Mouse (Mus musculus): ENCODE data around the gene Olfr1434. TPM values are rescaled to one million over a fixed set of nuclear protein-coding genes. Genes with fewer than 3 reads are reported as not detected.

The Olfr1434 gene
- not detected for total RNA-seq (2023)

DNA sequence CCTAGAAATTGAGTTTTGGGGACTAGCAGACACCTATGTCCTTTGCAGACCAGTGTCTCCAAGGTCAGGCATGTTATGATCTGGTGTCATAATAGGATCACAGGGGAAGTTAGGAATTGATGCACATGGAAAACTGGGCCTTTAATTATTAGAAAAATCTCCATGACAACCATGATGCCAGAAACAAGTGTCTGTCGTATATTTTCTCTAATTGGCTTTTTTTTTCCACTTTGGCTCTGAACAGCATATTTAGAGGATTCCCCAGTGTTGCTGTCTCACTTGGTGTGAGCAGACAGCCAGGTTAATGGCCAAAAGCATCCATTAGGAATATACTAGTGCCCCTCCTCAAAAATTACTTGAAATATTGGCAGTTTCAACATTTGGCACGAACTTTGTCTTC is at the start of gene Olfr1434:
Olfr1434 (plus strand) TSS at position 301 of the 400 bp plus-strand sequence.

DNA sequence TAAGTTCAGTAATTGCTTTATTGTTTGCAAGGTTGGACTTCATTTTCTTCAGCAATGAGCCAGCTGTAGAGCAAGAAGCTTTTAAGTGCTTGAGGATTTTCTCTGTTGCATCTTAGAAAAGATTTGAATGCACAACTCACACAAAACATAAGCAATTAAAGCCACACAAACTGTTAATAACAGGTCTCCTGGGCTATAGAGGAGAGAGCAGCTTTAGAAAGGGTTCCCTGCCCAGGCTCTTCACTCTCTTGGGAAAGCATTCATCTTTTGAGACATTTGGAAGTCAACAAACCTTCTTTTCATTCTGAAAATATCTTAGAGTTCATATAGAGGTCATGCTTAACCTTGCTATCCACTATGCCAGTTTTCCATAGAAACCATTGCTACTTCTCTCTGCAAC is 47.2 kb upstream of the Olfr1434 start, which contains the start of gene Olfr1432:
Olfr1432 (minus strand) TSS at position 101 of the 400 bp plus-strand sequence.

DNA sequence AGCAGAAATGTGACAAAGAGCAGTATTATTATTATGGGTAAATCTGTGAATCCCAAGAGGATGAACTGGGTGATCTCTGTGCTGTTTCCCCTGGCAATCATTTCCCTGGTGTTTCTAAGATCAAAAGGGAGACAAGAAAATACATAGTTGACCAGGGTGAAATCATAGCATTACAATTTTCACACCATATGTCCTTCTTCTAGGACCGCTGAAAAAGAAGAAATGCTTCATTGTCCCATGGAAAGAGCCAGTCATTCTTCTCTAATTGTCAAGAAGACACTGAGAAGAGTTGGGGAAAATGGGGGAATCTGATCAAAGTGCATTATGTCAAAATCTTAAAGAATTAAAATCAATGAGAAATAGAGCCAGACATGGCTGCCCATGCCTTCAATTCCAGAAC is 38.1 kb upstream of the Olfr1434 start, which contains the start of gene Olfr262:
Olfr262 (minus strand) TSS at position 101 of the 400 bp plus-strand sequence.

DNA sequence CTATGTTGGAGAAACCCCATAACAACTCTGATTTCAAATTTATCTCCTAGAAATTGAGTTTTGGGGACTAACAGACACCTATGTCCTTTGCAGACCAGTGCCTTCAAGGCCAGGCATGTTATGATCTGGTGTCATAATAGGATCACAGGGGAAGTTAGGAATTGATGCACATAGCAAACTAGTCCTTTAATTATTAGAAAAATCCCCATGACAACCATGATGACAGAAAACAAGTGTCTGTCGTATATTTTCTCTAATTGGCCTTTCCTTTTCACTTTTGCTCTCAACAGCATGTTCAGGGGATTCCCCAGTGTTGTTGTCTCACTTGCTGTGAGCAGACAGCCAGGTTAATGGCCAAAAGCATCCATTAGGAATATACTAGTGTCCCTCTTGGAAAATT is 18.9 kb upstream of the Olfr1434 start, which contains the start of gene Olfr235:
Olfr235 (plus strand) TSS at position 301 of the 400 bp plus-strand sequence.

DNA sequence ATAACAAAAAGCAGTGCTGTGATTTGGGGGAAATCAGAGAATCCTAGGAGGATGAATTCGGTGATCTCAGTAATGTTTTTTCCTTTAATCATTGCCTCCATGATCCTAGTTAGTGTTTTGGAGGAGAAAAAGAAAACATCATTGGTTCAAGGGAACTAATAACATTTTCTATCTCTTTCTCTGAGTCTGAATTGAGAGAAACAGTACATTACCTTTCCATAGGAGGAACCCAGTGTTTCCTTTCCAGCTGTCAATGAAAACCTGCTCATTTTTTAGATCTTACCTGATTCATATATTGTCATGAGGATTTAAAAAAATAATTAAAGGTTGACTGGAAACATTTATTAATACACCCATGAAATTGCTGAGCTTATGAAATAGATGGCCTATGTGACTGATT is 19.4 kb downstream of the Olfr1434 start, which contains the start of gene Olfr1436:
Olfr1436 (minus strand) TSS at position 101 of the 400 bp plus-strand sequence.

DNA sequence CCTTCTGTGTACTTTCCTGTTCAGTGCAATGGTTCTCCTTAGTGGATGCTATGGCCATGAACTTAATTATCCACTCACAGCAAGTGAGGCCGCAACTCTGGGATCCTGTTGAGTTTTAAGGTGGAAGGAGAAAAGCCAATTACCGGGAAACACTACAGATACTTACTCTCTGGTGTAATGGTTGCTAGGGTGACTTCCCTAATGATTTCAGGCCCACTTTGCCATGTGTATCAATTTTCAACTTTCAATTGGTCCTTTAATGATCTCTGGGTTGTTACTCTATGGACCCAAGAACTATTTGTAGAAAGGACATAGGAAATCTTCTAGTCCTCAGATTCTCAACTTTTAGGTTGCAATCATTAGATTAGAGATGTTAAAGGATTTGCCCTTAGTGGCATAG is 45.3 kb downstream of the Olfr1434 start, which contains the start of gene Olfr1437:
Olfr1437 (minus strand) TSS at position 101 of the 400 bp plus-strand sequence.

Other genes with a start within 250 kb of the Olfr1434 start
- not detected for gene Olfr1423, start 238.5 kb upstream of the Olfr1434 start, total RNA-seq (2023)
- not detected for gene Olfr1424, start 217.2 kb upstream of the Olfr1434 start, total RNA-seq (2023)
- not detected for gene Olfr1425, start 202.1 kb upstream of the Olfr1434 start, total RNA-seq (2023)
- gene Olfr1426, start 187.8 kb upstream of the Olfr1434 start, total RNA-seq (2023): not detected
- not detected for gene Olfr1427, start 176.5 kb upstream of the Olfr1434 start, total RNA-seq (2023)
- not detected for gene Olfr1428, start 164.0 kb upstream of the Olfr1434 start, total RNA-seq (2023)
- not detected for gene Olfr76, start 156.7 kb upstream of the Olfr1434 start, total RNA-seq (2023)
- not detected for gene Olfr1555-ps1, start 109.7 kb upstream of the Olfr1434 start, total RNA-seq (2023)
- not detected for gene Olfr1431, start 79.2 kb upstream of the Olfr1434 start, total RNA-seq (2023)
- gene Olfr1432, start 47.3 kb upstream of the Olfr1434 start, total RNA-seq (2023): not detected
- gene Olfr262, start 38.2 kb upstream of the Olfr1434 start, total RNA-seq (2023): not detected
- gene Olfr235, start 18.8 kb upstream of the Olfr1434 start, total RNA-seq (2023): not detected
- gene Olfr1436, start 19.3 kb downstream of the Olfr1434 start, total RNA-seq (2023): not detected
- gene Olfr1437, start 45.2 kb downstream of the Olfr1434 start, total RNA-seq (2023): not detected
- gene Olfr1438-ps1, start 56.1 kb downstream of the Olfr1434 start, total RNA-seq (2023): not detected
- gene Olfr1440, start 107.4 kb downstream of the Olfr1434 start, total RNA-seq (2023): not detected
- gene Olfr1441, start 137.6 kb downstream of the Olfr1434 start, total RNA-seq (2023): not detected
- not detected for gene Pfpl, start 148.1 kb downstream of the Olfr1434 start, total RNA-seq (2023)
- 13.4 TPM for gene Mpeg1, start 180.9 kb downstream of the Olfr1434 start, total RNA-seq (2023)
- gene Dtx4, start 221.6 kb downstream of the Olfr1434 start, total RNA-seq (2023): 3.3 TPM

Measured in CD4-positive naive resting alpha-beta T cell, adult 57 days (primary cell).